Mouse (Mus musculus) heart, adult 18-20 months (tissue): ENCODE measurements around the gene Grid1. TPM values are rescaled to one million over a fixed set of nuclear protein-coding genes. Genes with fewer than 3 reads are reported as not detected.

Experiments
- DNase-seq, 2 experiments: peaks; one replicate each; pipeline ENCODE4 v3.0.0; 2021 to 2022; ENCODE audit warnings: mixed read lengths in 1 of 2
- total RNA-seq, 2 experiments: library from RNA; stranded (reverse); gene quantifications; 2 replicates each; pipeline ENCODE4 v1.2.3; 2021

Grid1 gene
- total RNA-seq, 2 experiments from 2014 or later, result not detected

- no peak for DNase-seq
Measured at GRCm38 (mm10) chr14:35113276-35113645, 293.4 kb downstream of the Grid1 start.

GRCm38 (mm10) chr14:35115913-35116312, 296.0 kb downstream of the Grid1 start:
- DNase-seq, result no peak

GRCm38 (mm10) chr14:35120089-35120488, 300.2 kb downstream of the Grid1 start:
- DNase-seq, result no peak

- DNase-seq, result no peak
Measured at GRCm38 (mm10) chr14:35120905-35121304, 301.0 kb downstream of the Grid1 start.

- DNase-seq, result no peak
Measured at GRCm38 (mm10) chr14:35122111-35122510, 302.2 kb downstream of the Grid1 start.

GRCm38 (mm10) chr14:35123260-35123875, 303.5 kb downstream of the Grid1 start:
- DNase-seq, result no peak

- DNase-seq, result no peak
Measured at GRCm38 (mm10) chr14:35127616-35128015, 307.7 kb downstream of the Grid1 start.

- no peak for DNase-seq
Measured at GRCm38 (mm10) chr14:35135056-35135455, 315.1 kb downstream of the Grid1 start.

GRCm38 (mm10) chr14:35138069-35138468, 318.2 kb downstream of the Grid1 start:
- no peak for DNase-seq

- no peak for DNase-seq
Measured at GRCm38 (mm10) chr14:35139824-35140223, 319.9 kb downstream of the Grid1 start.

GRCm38 (mm10) chr14:35152450-35152849, 332.5 kb downstream of the Grid1 start:
- DNase-seq, result no peak

GRCm38 (mm10) chr14:35153701-35154277, 333.9 kb downstream of the Grid1 start:
- no peak for DNase-seq

- no peak for DNase-seq
Measured at GRCm38 (mm10) chr14:35154364-35154763, 334.5 kb downstream of the Grid1 start.

GRCm38 (mm10) chr14:35157069-35157655, 337.3 kb downstream of the Grid1 start:
- no peak for DNase-seq

- DNase-seq, result no peak
Measured at GRCm38 (mm10) chr14:35159296-35159695, 339.4 kb downstream of the Grid1 start.

- no peak for DNase-seq
Measured at GRCm38 (mm10) chr14:35167451-35167850, 347.5 kb downstream of the Grid1 start.

- DNase-seq, result no peak
Measured at GRCm38 (mm10) chr14:35173861-35174260, 354.0 kb downstream of the Grid1 start.

- DNase-seq, result no peak
Measured at GRCm38 (mm10) chr14:35176021-35176420, 356.1 kb downstream of the Grid1 start.

GRCm38 (mm10) chr14:35179076-35179475, 359.2 kb downstream of the Grid1 start:
- DNase-seq, result no peak

GRCm38 (mm10) chr14:35185399-35185798, 365.5 kb downstream of the Grid1 start:
- DNase-seq, result no peak

GRCm38 (mm10) chr14:35192256-35192655, 372.3 kb downstream of the Grid1 start:
- no peak for DNase-seq

- DNase-seq, result no peak
Measured at GRCm38 (mm10) chr14:35197371-35197770, 377.5 kb downstream of the Grid1 start.

- no peak for DNase-seq
Measured at GRCm38 (mm10) chr14:35198447-35198846, 378.5 kb downstream of the Grid1 start.

GRCm38 (mm10) chr14:35198899-35199298, 379.0 kb downstream of the Grid1 start:
- DNase-seq, result no peak
